Mouse (Mus musculus): Measurements from ENCODE around the gene Gcgr.

DNA sequence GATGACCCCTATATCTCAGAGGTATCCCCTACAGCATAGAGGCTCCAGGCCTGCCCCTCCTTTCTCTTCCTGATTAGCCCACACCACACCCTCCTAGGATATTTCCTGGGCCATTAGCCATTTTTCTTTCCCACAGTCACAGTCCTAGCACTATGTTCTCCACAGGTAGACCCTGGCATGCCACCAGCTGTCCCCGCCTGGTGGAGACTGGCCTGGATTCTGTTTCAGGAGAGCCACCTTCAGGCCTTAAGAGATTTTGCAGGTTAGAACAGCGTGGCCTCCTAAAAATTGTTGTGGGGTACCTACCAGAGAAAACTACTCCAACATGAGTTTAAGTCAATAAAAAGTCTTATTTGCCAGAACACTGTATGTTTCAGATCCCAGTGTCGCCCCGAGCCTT, 23.6 kb upstream of the Gcgr start:
- TF ChIP-seq CTCF (IDR thresholded peaks at IDR 0.05; ENCODE audit: control insufficient read depth, insufficient read depth, insufficient replicate concordance, low read depth, low read length) (no peak), POLR2A (IDR thresholded peaks at IDR 0.05; ENCODE audit: control insufficient read depth, low read depth, low read length) (no peak)
